Mouse (Mus musculus): ENCODE results near the gene Dnajb12.
A peak's percentile ranks its signal among the peaks of the same experiment; 100 is the strongest.

DNA sequence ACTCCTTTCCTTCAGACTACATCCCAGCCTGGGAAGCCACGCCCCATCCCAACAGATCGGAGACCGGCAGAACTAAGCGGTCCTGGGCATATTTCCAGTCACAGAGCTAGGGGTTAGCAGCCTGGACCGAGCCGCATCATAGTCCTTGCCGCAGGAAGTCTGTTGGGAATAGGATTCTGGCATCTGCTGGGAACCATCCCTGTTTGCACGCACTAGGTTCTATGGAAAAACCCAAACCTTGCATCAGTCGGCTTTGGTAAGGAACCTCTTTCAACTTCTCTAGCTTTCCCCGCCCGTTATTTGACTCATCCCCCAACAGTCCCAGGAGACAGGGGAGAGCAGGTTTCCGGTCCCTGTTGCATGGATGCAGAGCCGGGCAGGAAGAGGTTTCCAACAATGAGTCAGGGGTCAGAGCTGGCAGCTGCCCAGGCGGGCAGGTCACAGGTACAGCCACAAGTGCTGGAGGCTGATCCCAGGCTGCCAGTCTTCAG lies 30.0 kb downstream of the Dnajb12 start:
- TF ChIP-seq POLR2A (IDR thresholded peaks at IDR 0.05; ENCODE audit: insufficient read depth, low read depth, low read length) (peak; percentile 58), CTCF (IDR thresholded peaks at IDR 0.05) (no peak)

Measured in heart, adult 2 months (tissue).